Mouse (Mus musculus) hindbrain, embryonic 14.5 days (tissue): ENCODE data around the gene Gm13078. TPM values are rescaled to one million over a fixed set of nuclear protein-coding genes. Genes with fewer than 3 reads are reported as not detected.

Experiments used
- ATAC-seq: fragments of 200-750 bp; cut with Nextera tagmentation; 2 replicates; pipeline ENCODE4 v1.8.0; 2017; ENCODE audit warnings: moderate number of reproducible peaks, mild to moderate bottlenecking, moderate TSS enrichment, moderate library complexity; ENCODE audit not compliant: low FRiP score
- DNase-seq: peaks from one replicate; pipeline ENCODE4 v3.0.0-alpha.2; 2015; ENCODE audit warnings: low spot score
- H3K27ac ChIP-seq: fragments of 300-500 bp; sonication (generic); 2 replicates; pipeline ENCODE4 v1.5.1; 2014; ENCODE audit warnings: mild to moderate bottlenecking, moderate library complexity
- H3K27me3 ChIP-seq: fragments of 300-500 bp; sonication (generic); 2 replicates; pipeline ENCODE4 v1.6.1; 2014; ENCODE audit warnings: mild to moderate bottlenecking, low read length, mixed read lengths; ENCODE audit not compliant: control insufficient read depth, insufficient read depth
- H3K36me3 ChIP-seq: fragments of 300-500 bp; sonication (generic); replicated peaks from 2 replicates; pipeline ENCODE4 v1.6.1; 2014; ENCODE audit not compliant: control insufficient read depth, insufficient read depth
- H3K4me1 ChIP-seq: fragments of 300-500 bp; sonication (generic); replicated peaks from 2 replicates; pipeline ENCODE4 v1.6.1; 2014; ENCODE audit warnings: antibody characterized with exemption, low read length, mixed read lengths; ENCODE audit not compliant: control insufficient read depth, insufficient read depth
- H3K4me2 ChIP-seq: fragments of 300-500 bp; sonication (generic); replicated peaks from 2 replicates; pipeline ENCODE4 v1.6.1; 2014; ENCODE audit warnings: mild to moderate bottlenecking, moderate library complexity
- H3K4me3 ChIP-seq: fragments of 300-500 bp; sonication (generic); replicated peaks from 2 replicates; pipeline ENCODE4 v1.5.1; 2014; ENCODE audit warnings: mild to moderate bottlenecking, low read length
- H3K9ac ChIP-seq: fragments of 300-500 bp; sonication (generic); 2 replicates; pipeline ENCODE4 v1.6.1; 2014
- H3K9me3 ChIP-seq: fragments of 300-500 bp; sonication (generic); 2 replicates; pipeline ENCODE4 v1.6.1; 2016; ENCODE audit warnings: low read length; ENCODE audit not compliant: control insufficient read depth
- WGBS: fragments of 180-500 bp; shearing (Covaris S2); extraction: QIAGEN DNeasy Blood & Tissue Kit; methylation state at CpG from one replicate; pipeline ENCODE4 v1.1.7; 2014; 5-methylcytosine and 5-hydroxymethylcytosine counted together
- polyA plus RNA-seq: library from polyadenylated mRNA; unstranded; fragments of >200 nt; fragmentation: Nextera tagmentation; extraction: Ambion mirVana; gene quantifications from 2 replicates; pipeline ENCODE4 v1.2.1, GENCODE M21; 2014

Gm13078 gene
- polyA plus RNA-seq = not detected in 2 replicates

GRCm38 (mm10) chr4:143719155-143719554 is at the start of gene Gm13078:
TSS of gene Gm13078 (plus strand) at chr4:143719455.
- no peak for DNase-seq
- no peak within 1 kb of the TSS for H3K4me2 ChIP-seq
- H3K4me1 ChIP-seq = no peaks in the 10 kb centered on the region
- no peak within 1 kb of the TSS for H3K9ac ChIP-seq
- H3K4me3 ChIP-seq = no peak within 1 kb of the TSS
- WGBS = 92% methylated on average over 1 of the region's 1 CpGs
- no peak within 1 kb of the TSS for H3K27ac ChIP-seq
- H3K36me3 ChIP-seq = no peaks in the 10 kb centered on the region
- H3K9me3 ChIP-seq = peaks cover 28% of the 10 kb centered on the region
- H3K27me3 ChIP-seq = no peaks in the 10 kb centered on the region
- ATAC-seq = no peak

- Histone ChIP-seq H3K27ac (no peak within 1 kb of the TSS), H3K4me2 (no peak within 1 kb of the TSS), H3K27me3 (no peaks in the 10 kb centered on the region), H3K9me3 (peaks cover 63% of the 10 kb centered on the region), H3K9ac (no peak within 1 kb of the TSS), H3K4me1 (no peaks in the 10 kb centered on the region), H3K36me3 (no peaks in the 10 kb centered on the region), H3K4me3 (no peak within 1 kb of the TSS)
- ATAC-seq = no peak
- DNase-seq = no peak
- WGBS = 89% methylated on average over 2 of the region's 2 CpGs
These were observed 16.6 kb upstream of the Gm13078 start, which contains the start of gene Gm13089 for GRCm38 (mm10) chr4:143702611-143703010. TSS of gene Gm13089 (minus strand) at chr4:143702711.

Other genes with a start within 250 kb of the Gm13078 start
- gene Gm13043, start 208.1 kb upstream of the Gm13078 start, polyA plus RNA-seq = not detected in 2 replicates
- gene Gm13040, start 183.5 kb upstream of the Gm13078 start, polyA plus RNA-seq = not detected in 2 replicates
- not detected in 2 replicates for gene BC080695, start 167.8 kb upstream of the Gm13078 start, polyA plus RNA-seq
- gene Gm13057, start 167.7 kb upstream of the Gm13078 start, polyA plus RNA-seq = not detected in 2 replicates
- gene Gm13083, start 104.5 kb upstream of the Gm13078 start, polyA plus RNA-seq = not detected in 2 replicates
- gene Gm13088, start 62.2 kb upstream of the Gm13078 start, polyA plus RNA-seq = not detected in 2 replicates
- not detected in 2 replicates for gene Gm13089, start 16.7 kb upstream of the Gm13078 start, polyA plus RNA-seq
- not detected in 2 replicates for gene Gm13023, start 69.9 kb downstream of the Gm13078 start, polyA plus RNA-seq
- gene Gm13084, start 96.6 kb downstream of the Gm13078 start, polyA plus RNA-seq = not detected in 2 replicates
- not detected in 2 replicates for gene Gm13103, start 127.0 kb downstream of the Gm13078 start, polyA plus RNA-seq
- not detected in 2 replicates for gene Pramef6, start 180.9 kb downstream of the Gm13078 start, polyA plus RNA-seq
- gene Pramef25, start 231.6 kb downstream of the Gm13078 start, polyA plus RNA-seq = not detected in 2 replicates
- not detected in 2 replicates for gene Gm13101, start 247.5 kb downstream of the Gm13078 start, polyA plus RNA-seq